Mouse (Mus musculus) duodenum, adult 2 months (tissue): ENCODE results near the gene Acsm5. TPM values are rescaled to one million over a fixed set of nuclear protein-coding genes. Genes with fewer than 3 reads are reported as not detected.

Experiments used
- polyA plus RNA-seq: library from polyadenylated mRNA; depleted of rRNA; stranded (reverse); fragments of >200 nt; gene quantifications from 2 replicates; pipeline ENCODE4 v1.2.3, GENCODE M21; 2012; ENCODE audit warnings: low replicate concordance; rRNA removed

Acsm5 gene
- polyA plus RNA-seq, result 0.97 and 4.1 TPM in 2 replicates

GRCm38 (mm10) chr7:119519163-119519562, at the start of gene Acsm5:
Acsm5 (plus strand) TSS chr7:119519463.

DNA sequence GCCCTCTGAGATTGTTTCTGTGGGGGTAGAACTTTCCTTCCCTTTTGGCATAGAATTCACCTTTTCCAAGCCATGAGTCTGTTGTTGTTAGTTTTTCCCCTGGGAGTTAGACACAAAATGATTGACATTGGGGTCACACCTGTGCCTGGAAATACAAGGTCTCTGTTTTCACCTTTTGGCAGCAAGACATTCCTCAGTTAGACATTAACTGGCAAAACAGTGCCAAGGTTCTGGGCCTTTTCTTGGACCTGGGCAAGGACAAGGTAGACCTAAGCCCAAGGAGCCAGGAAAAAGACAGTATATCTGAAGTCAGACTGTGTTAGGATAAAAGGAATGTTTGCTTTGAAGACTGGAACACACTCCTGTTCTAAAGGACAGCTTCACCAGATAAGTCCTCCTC, 40.0 kb upstream of the Acsm5 start, which contains the start of gene Umod:
Gene Umod (minus strand): TSS at position 27 of the 400 bp plus-strand sequence.

GRCm38 (mm10) chr7:119523389-119523788, 4.1 kb downstream of the Acsm5 start, which contains the start of gene Pdilt:
Pdilt (minus strand) TSS chr7:119523489.

GRCm38 (mm10) chr7:119554040-119554439, 34.8 kb downstream of the Acsm5 start, which contains the start of gene Acsm2:
Acsm2 (plus strand) TSS chr7:119554340.

Other genes with a start within 250 kb of the Acsm5 start
- 0.25 and 32.1 TPM in 2 replicates for gene Gp2, start 60.2 kb upstream of the Acsm5 start, polyA plus RNA-seq
- gene Umod, start 40.2 kb upstream of the Acsm5 start, polyA plus RNA-seq, result 0.58 TPM in 1 of 2 replicates, not detected in the other
- not detected in 2 replicates for gene Pdilt, start 4.0 kb downstream of the Acsm5 start, polyA plus RNA-seq
- not detected in 2 replicates for gene Acsm2, start 34.9 kb downstream of the Acsm5 start, polyA plus RNA-seq
- 0.07 TPM in 1 of 2 replicates, not detected in the other for gene Acsm1, start 87.6 kb downstream of the Acsm5 start, polyA plus RNA-seq
- not detected in 2 replicates for gene Acsm4, start 170.6 kb downstream of the Acsm5 start, polyA plus RNA-seq
- gene Thumpd1, start 201.3 kb downstream of the Acsm5 start, polyA plus RNA-seq, result 2.6 and 3.9 TPM in 2 replicates
- gene Acsm3, start 241.5 kb downstream of the Acsm5 start, polyA plus RNA-seq, result 0.36 and 1.3 TPM in 2 replicates